8 mouse cellular contexts compared by ENCODE assay signal in the genomic region with DNA sequence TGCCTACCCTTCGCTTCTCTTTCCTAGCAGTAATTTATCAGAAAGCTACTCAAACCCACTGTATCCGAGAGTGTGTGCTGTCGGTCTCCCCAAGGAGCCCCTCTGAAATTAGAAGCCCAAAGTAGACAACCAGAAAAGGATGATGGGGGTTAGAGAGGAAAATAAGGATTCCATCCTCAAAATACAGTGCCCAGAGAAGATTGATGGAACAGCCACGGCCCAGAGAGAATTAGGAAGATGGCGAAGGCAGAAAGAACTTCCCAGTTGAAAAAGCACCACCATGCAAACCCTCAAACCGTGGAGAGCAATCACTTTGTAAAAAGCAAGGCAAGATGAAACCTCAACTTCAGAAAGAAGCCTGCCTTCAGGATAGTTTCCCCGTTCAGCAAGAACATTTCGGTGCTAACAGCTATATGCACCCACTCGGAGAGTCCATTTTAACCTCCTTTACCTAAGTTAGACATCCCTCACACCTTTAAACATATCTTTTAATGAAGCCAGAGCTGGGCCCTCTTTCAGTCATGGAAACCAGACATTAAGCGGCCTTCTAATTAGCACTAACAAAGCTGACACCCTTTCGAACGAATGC. TPM values are rescaled to one million over a fixed set of nuclear protein-coding genes. Genes with fewer than 3 reads are reported as not detected.
DNase-seq lines count a peak whose midpoint lies in the region; ATAC-seq and TF ChIP-seq lines count a peak whose summit lies in the region.

No protein-coding gene starts in this region.

- no peak for TF ChIP-seq EP300 in lung, postnatal 0 days (IDR thresholded peaks at IDR 0.05)

- peak overlapping the region; percentile 58 for H3K4me2 ChIP-seq in lung, postnatal 0 days (replicated peaks; ENCODE audit: low read depth, low read length)
- H3K4me2 ChIP-seq in embryonic facial prominence, embryonic 12.5 days (replicated peaks), result peak overlapping the region; percentile 61
- peak overlapping the region; percentile 80 for H3K4me2 ChIP-seq in hindbrain, postnatal 0 days (ENCODE audit: low read depth, low read length)
- peak overlapping the region; percentile 68 for H3K4me2 ChIP-seq in neural tube, embryonic 12.5 days (replicated peaks)

- H3K4me3 ChIP-seq in lung, postnatal 0 days (ENCODE audit: low read depth, low read length), result peak overlapping the region; percentile 98
- peak overlapping the region; percentile 89 for H3K4me3 ChIP-seq in embryonic facial prominence, embryonic 12.5 days
- H3K4me3 ChIP-seq in hindbrain, postnatal 0 days (ENCODE audit: low read length), result peak overlapping the region; percentile 96
- H3K4me3 ChIP-seq in neural tube, embryonic 12.5 days, result peak overlapping the region; percentile 96

- 54% methylated on average over 12 of the region's 12 CpGs for WGBS in lung, postnatal 0 days
- WGBS in embryonic facial prominence, embryonic 12.5 days, result 40% methylated on average over 12 of the region's 12 CpGs
- WGBS in hindbrain, postnatal 0 days, result 33% methylated on average over 12 of the region's 12 CpGs
- 38% methylated on average over 12 of the region's 12 CpGs for WGBS in neural tube, embryonic 12.5 days

- ATAC-seq in lung, postnatal 0 days, result no peak
- no peak for ATAC-seq in embryonic facial prominence, embryonic 12.5 days (ENCODE audit: insufficient number of reproducible peaks, insufficient read depth, low FRiP score, low TSS enrichment)
- ATAC-seq in hindbrain, postnatal 0 days, result no peak
- no peak for ATAC-seq in neural tube, embryonic 12.5 days (ENCODE audit: low FRiP score, low read depth)
- no peak for ATAC-seq in erythroid progenitor cell, adult 5-6 weeks (replicated peaks; ENCODE audit: low FRiP score, poor library complexity, severe bottlenecking)
- ATAC-seq in granulocyte monocyte progenitor cell, adult 5-6 weeks (replicated peaks; ENCODE audit: poor library complexity, severe bottlenecking), result no peak

- DNase-seq in lung, postnatal 0 days (ENCODE audit: low spot score), result no peak
- DNase-seq in lung, postnatal 4 days, result no peak
- DNase-seq in hindbrain, postnatal 0 days (ENCODE audit: low spot score), result no peak
- no peak for DNase-seq in testis, postnatal 14 days (ENCODE audit: low spot score)

- no peak for TF ChIP-seq CTCF in lung, postnatal 0 days (IDR thresholded peaks at IDR 0.05)
- no peak for TF ChIP-seq CTCF in hindbrain, postnatal 0 days (IDR thresholded peaks at IDR 0.05; ENCODE audit: low read depth)

- H3K27me3 ChIP-seq in lung, postnatal 0 days (replicated peaks; ENCODE audit: insufficient read depth, low read length), result no peaks in the 10 kb centered on the region
- no peaks in the 10 kb centered on the region for H3K27me3 ChIP-seq in embryonic facial prominence, embryonic 12.5 days
- no peaks in the 10 kb centered on the region for H3K27me3 ChIP-seq in hindbrain, postnatal 0 days (ENCODE audit: insufficient read depth, low read length)
- no peaks in the 10 kb centered on the region for H3K27me3 ChIP-seq in neural tube, embryonic 12.5 days (replicated peaks)

- peaks cover 18% of the 10 kb centered on the region for H3K4me1 ChIP-seq in lung, postnatal 0 days (ENCODE audit: insufficient read depth, low read depth, low read length)
- H3K4me1 ChIP-seq in embryonic facial prominence, embryonic 12.5 days, result peaks cover 23% of the 10 kb centered on the region
- H3K4me1 ChIP-seq in hindbrain, postnatal 0 days (ENCODE audit: insufficient read depth, low read length), result peaks cover 16% of the 10 kb centered on the region
- H3K4me1 ChIP-seq in neural tube, embryonic 12.5 days, result peaks cover 27% of the 10 kb centered on the region

- H3K9ac ChIP-seq in lung, postnatal 0 days (replicated peaks; ENCODE audit: low read depth), result no peak overlapping the region
- H3K9ac ChIP-seq in embryonic facial prominence, embryonic 12.5 days, result peak overlapping the region; percentile 95
- H3K9ac ChIP-seq in hindbrain, postnatal 0 days (replicated peaks; ENCODE audit: low read length), result peak overlapping the region; percentile 97
- peak overlapping the region; percentile 99 for H3K9ac ChIP-seq in neural tube, embryonic 12.5 days

- no peaks in the 10 kb centered on the region for H3K36me3 ChIP-seq in lung, postnatal 0 days (ENCODE audit: insufficient read depth, low read length)
- H3K36me3 ChIP-seq in embryonic facial prominence, embryonic 12.5 days, result no peaks in the 10 kb centered on the region
- no peaks in the 10 kb centered on the region for H3K36me3 ChIP-seq in hindbrain, postnatal 0 days (ENCODE audit: insufficient read depth, low read length)
- H3K36me3 ChIP-seq in neural tube, embryonic 12.5 days, result no peaks in the 10 kb centered on the region

- peak overlapping the region; percentile 95 for H3K27ac ChIP-seq in lung, postnatal 0 days (ENCODE audit: low read length)
- H3K27ac ChIP-seq in embryonic facial prominence, embryonic 12.5 days, result peak overlapping the region; percentile 97
- H3K27ac ChIP-seq in hindbrain, postnatal 0 days, result peak overlapping the region; percentile 99
- H3K27ac ChIP-seq in neural tube, embryonic 12.5 days, result peak overlapping the region; percentile 97

- H3K9me3 ChIP-seq in lung, postnatal 0 days (ENCODE audit: low read length), result no peaks in the 10 kb centered on the region
- no peaks in the 10 kb centered on the region for H3K9me3 ChIP-seq in embryonic facial prominence, embryonic 12.5 days
- H3K9me3 ChIP-seq in hindbrain, postnatal 0 days (ENCODE audit: low read length), result no peaks in the 10 kb centered on the region
- no peaks in the 10 kb centered on the region for H3K9me3 ChIP-seq in neural tube, embryonic 12.5 days

RNA-seq across cellular contexts. Expression of gene Calm2, which starts 1.0 kb away (rescaled TPM):
- 867 and 887 TPM in 2 replicates for polyA plus RNA-seq in lung, postnatal 0 days (2015; fragmentation: Nextera tagmentation; extraction: Ambion mirVana)
- polyA plus RNA-seq in embryonic facial prominence, embryonic 12.5 days (2016; fragmentation: Nextera tagmentation; extraction: Ambion mirVana), result 823 and 840 TPM in 2 replicates
- total RNA-seq in hindbrain, postnatal 0 days (2014; rRNA removed), result 841 and 932 TPM in 2 replicates
- 3,128 and 3,189 TPM in 2 replicates for polyA plus RNA-seq in hindbrain, postnatal 0 days (2015; fragmentation: Nextera tagmentation; extraction: Ambion mirVana)
- 1,679 and 1,888 TPM in 2 replicates for polyA plus RNA-seq in neural tube, embryonic 12.5 days (2016; fragmentation: Nextera tagmentation; extraction: Ambion mirVana)
- total RNA-seq in erythroid progenitor cell, adult 5-6 weeks (2015; ENCODE audit: low replicate concordance), result 389 and 401 TPM in 2 replicates
- 511 and 672 TPM in 2 replicates for total RNA-seq in erythroid progenitor cell, adult 5-6 weeks (2017; ENCODE audit: low replicate concordance)
- total RNA-seq in granulocyte monocyte progenitor cell, adult 5-6 weeks (2014; fragmentation: Nextera tagmentation), result 410 and 477 TPM in 2 replicates
- 1,690 and 1,803 TPM in 2 replicates for total RNA-seq in granulocyte monocyte progenitor cell, adult 5-6 weeks (2017)

RNA-seq across cellular contexts. Expression of gene Stpg4, which starts 20.2 kb away (rescaled TPM):
- polyA plus RNA-seq in lung, postnatal 0 days (2015; fragmentation: Nextera tagmentation; extraction: Ambion mirVana), result not detected in 2 replicates
- polyA plus RNA-seq in embryonic facial prominence, embryonic 12.5 days (2016; fragmentation: Nextera tagmentation; extraction: Ambion mirVana), result not detected in 2 replicates
- 0.31 TPM in 1 of 2 replicates, not detected in the other for total RNA-seq in hindbrain, postnatal 0 days (2014; rRNA removed)
- polyA plus RNA-seq in hindbrain, postnatal 0 days (2015; fragmentation: Nextera tagmentation; extraction: Ambion mirVana), result not detected in 2 replicates
- polyA plus RNA-seq in neural tube, embryonic 12.5 days (2016; fragmentation: Nextera tagmentation; extraction: Ambion mirVana), result not detected in 2 replicates
- not detected in 2 replicates for total RNA-seq in erythroid progenitor cell, adult 5-6 weeks (2015; ENCODE audit: low replicate concordance)
- total RNA-seq in erythroid progenitor cell, adult 5-6 weeks (2017; ENCODE audit: low replicate concordance), result 3.1 TPM in 1 of 2 replicates, not detected in the other
- not detected in 2 replicates for total RNA-seq in granulocyte monocyte progenitor cell, adult 5-6 weeks (2014; fragmentation: Nextera tagmentation)
- total RNA-seq in granulocyte monocyte progenitor cell, adult 5-6 weeks (2017), result not detected in 2 replicates
